24 mouse cellular contexts compared by ENCODE assay signal in the genomic region with DNA sequence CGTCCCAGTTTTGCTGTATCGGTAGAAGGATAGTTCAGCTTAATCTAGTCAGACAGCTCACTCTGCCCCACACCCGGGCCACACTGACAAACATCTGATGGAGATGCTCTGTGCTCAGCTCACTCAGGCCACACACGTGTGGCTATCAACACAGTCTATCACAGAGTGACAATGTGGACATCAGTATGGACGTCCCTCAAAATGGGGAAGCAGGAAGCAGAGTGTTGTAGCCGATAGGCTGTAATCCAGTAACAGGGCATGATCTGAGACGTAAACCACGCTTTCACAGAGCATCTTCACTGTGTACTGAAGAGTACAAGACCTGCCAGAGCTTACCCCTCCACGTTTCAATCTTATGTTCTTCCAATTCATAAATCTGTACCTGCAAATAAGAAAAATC. TPM values are rescaled to one million over a fixed set of nuclear protein-coding genes. Genes with fewer than 3 reads are reported as not detected.
DNase-seq lines count a peak whose midpoint lies in the region; ATAC-seq and TF ChIP-seq lines count a peak whose summit lies in the region.
"Had no signal": no experiment of that assay in that cellular context is flagged by ENCODE, and none has a peak within 500 bp of the region (broad histone marks: within the 10 kb centered on the region; RNA-seq: fewer than 3 reads in every experiment).

No protein-coding gene starts in this region.

- ATAC-seq in granulocyte monocyte progenitor cell, adult 5-6 weeks (replicated peaks; ENCODE audit: poor library complexity, severe bottlenecking) = peak; percentile 25; the same call in 1 of the 2 replicates
- 0 out of 2 replicates have a peak, but pooled peaks have one; percentile 10 for ATAC-seq in megakaryocyte-erythroid progenitor cell, adult 5-6 weeks (replicated peaks; ENCODE audit: low FRiP score, low TSS enrichment, poor library complexity, severe bottlenecking)
- no peak for ATAC-seq in forebrain, embryonic 12.5 days (ENCODE audit: low FRiP score)
- ATAC-seq: activated CD4-positive, CD25-positive, alpha-beta regulatory T cell, adult 4 months; CD4-positive, CD25-positive, alpha-beta regulatory T cell, adult 4 months; Patski had no signal

- peak; percentile 75 to 76 for TF ChIP-seq EP300 in MEL (IDR thresholded peaks at IDR 0.05; ENCODE audit: low read depth in 1 of 2, low read length in 2 of 2)

- TF ChIP-seq POLR2A in MEL (IDR thresholded peaks at IDR 0.05; ENCODE audit: control insufficient read depth in 1 of 2, insufficient read depth in 1 of 2, low read depth in 1 of 2, low read length in 2 of 2, poor library complexity in 1 of 2) = no peak

- no peak overlapping the region for H3K4me2 ChIP-seq in forebrain, embryonic 12.5 days

- H3K27ac ChIP-seq in MEL (ENCODE audit: control insufficient read depth, low read depth, low read length) = no peak overlapping the region
- H3K27ac ChIP-seq in forebrain, embryonic 12.5 days = no peak overlapping the region

- H3K4me3 ChIP-seq in MEL (ENCODE audit: control insufficient read depth in 1 of 2, insufficient read depth in 1 of 2, low read depth in 2 of 2, low read length in 2 of 2) = no peak overlapping the region
- H3K4me3 ChIP-seq in forebrain, embryonic 12.5 days (replicated peaks) = no peak overlapping the region

- H3K9me3 ChIP-seq in MEL (replicated peaks; ENCODE audit: insufficient read depth, low read length) = no peaks in the 10 kb centered on the region
- no peaks in the 10 kb centered on the region for H3K9me3 ChIP-seq in forebrain, embryonic 12.5 days
- H3K9me3 ChIP-seq: G1E had no signal

- 94% methylated on average over 9 of the region's 9 CpGs for WGBS in forebrain, embryonic 12.5 days

- no peak for TF ChIP-seq RAD21 in MEL (IDR thresholded peaks at IDR 0.05; ENCODE audit: low read depth, low read length)

- H3K36me3 ChIP-seq in MEL (ENCODE audit: control insufficient read depth in 1 of 2, insufficient read depth in 2 of 2, low read length in 2 of 2) = peaks cover 0 to 9% of the 10 kb centered on the region in 2 experiments; a peak in 2 of 4 replicates
- peaks cover 53% of the 10 kb centered on the region for H3K36me3 ChIP-seq in forebrain, embryonic 12.5 days (replicated peaks)
- H3K36me3 ChIP-seq: G1E had no signal

- no peak for TF ChIP-seq CTCF in MEL (IDR thresholded peaks at IDR 0.05 in 2 of 3, conservative IDR thresholded peaks at IDR 0.05 in 1 of 3; ENCODE audit: control insufficient read depth in 1 of 3, insufficient read depth in 1 of 3, low read depth in 2 of 3, low read length in 3 of 3, poor library complexity in 1 of 3, severe bottlenecking in 1 of 3)

- H3K9ac ChIP-seq in MEL (ENCODE audit: control insufficient read depth, low read depth, low read length, poor library complexity, severe bottlenecking) = no peak overlapping the region
- H3K9ac ChIP-seq in forebrain, embryonic 12.5 days = no peak overlapping the region

- DNase-seq in MEL (ENCODE audit: low read depth, low spot score) = peak; percentile 72
- peak; percentile 91 for DNase-seq in MEL-GATA-1-ER (ENCODE audit: extremely low read depth, low read depth)
- no peak for DNase-seq in heart, adult 11 months
- no peak for DNase-seq in right cerebral cortex, postnatal 36 days (ENCODE audit: low spot score in 2 of 2)
- DNase-seq in kidney, postnatal 14 days = no peak
- DNase-seq: adrenal gland, adult 2 months; adrenal gland, adult 8-10 months; adrenal gland, postnatal 10 days; adrenal gland, postnatal 14 days; adrenal gland, postnatal 25 days; adrenal gland, postnatal 36 days; B cell, adult 2 months; cerebellum, adult 11 months; cerebellum, adult 11-12 months; cerebellum, adult 18-20 months; cerebellum, adult 2 months had no signal

- H3K27me3 ChIP-seq in MEL (ENCODE audit: control insufficient read depth in 1 of 2, insufficient read depth in 2 of 2, low read length in 2 of 2) = no peaks in the 10 kb centered on the region
- no peaks in the 10 kb centered on the region for H3K27me3 ChIP-seq in forebrain, embryonic 12.5 days
- H3K27me3 ChIP-seq: CH12.LX, Patski had no signal

- H3K79me2 ChIP-seq in MEL (ENCODE audit: control insufficient read depth, insufficient read depth, low read length, poor library complexity) = no peaks in the 10 kb centered on the region

- peaks cover 0 to 4% of the 10 kb centered on the region in 2 experiments; a peak in 1 of 4 replicates for H3K4me1 ChIP-seq in MEL (ENCODE audit: control insufficient read depth in 1 of 2, insufficient read depth in 2 of 2, low read length in 2 of 2)
- no peaks in the 10 kb centered on the region for H3K4me1 ChIP-seq in forebrain, embryonic 12.5 days

TF ChIP-seq in MEL, 35 proteins besides CTCF, POLR2A, EP300 and RAD21:
- TF ChIP-seq GABPA (IDR thresholded peaks at IDR 0.05; ENCODE audit: low read depth, low read length) (no peak), ETS1 (IDR thresholded peaks at IDR 0.05; ENCODE audit: low read depth, low read length) (no peak), MAZ (IDR thresholded peaks at IDR 0.05; ENCODE audit: low read depth, low read length) (no peak), RCOR1 (IDR thresholded peaks at IDR 0.05; ENCODE audit: low read depth, low read length) (no peak), ELF1 (IDR thresholded peaks at IDR 0.05; ENCODE audit: low read depth, low read length) (no peak), MXI1 (IDR thresholded peaks at IDR 0.05; ENCODE audit: low read depth, low read length) (no peak; the same call in 1 of the 2 replicates), TBP (IDR thresholded peaks at IDR 0.05; ENCODE audit: low read depth, low read length) (no peak), JUND (IDR thresholded peaks at IDR 0.05; ENCODE audit: low read depth, low read length) (no peak), ZMIZ1 (IDR thresholded peaks at IDR 0.05; ENCODE audit: low read depth, low read length) (no peak), SMC3 (IDR thresholded peaks at IDR 0.05; ENCODE audit: low read depth, low read length) (no peak), TAL1 (IDR thresholded peaks at IDR 0.05; ENCODE audit: low read length) (peak; percentile 60), ZNF384 (IDR thresholded peaks at IDR 0.05; ENCODE audit: low read depth, low read length) (no peak), ZKSCAN1 (IDR thresholded peaks at IDR 0.05; ENCODE audit: low read depth, low read length) (no peak), E2F4 (IDR thresholded peaks at IDR 0.05; ENCODE audit: borderline replicate concordance, low read depth, low read length) (no peak), MAX (IDR thresholded peaks at IDR 0.05; ENCODE audit: low read length) (peak; percentile 62), NRF1 (IDR thresholded peaks at IDR 0.05; ENCODE audit: insufficient read depth, low read depth, low read length, poor library complexity, severe bottlenecking) (no peak), GATA1 (IDR thresholded peaks at IDR 0.05; ENCODE audit: low read depth, low read length) (peak; percentile 68), MAFK (IDR thresholded peaks at IDR 0.05; ENCODE audit: borderline replicate concordance, low read depth, low read length) (no peak), USF2 (IDR thresholded peaks at IDR 0.05; ENCODE audit: borderline replicate concordance in 1 of 2, insufficient read depth in 1 of 2, low read depth in 1 of 2, low read length in 2 of 2) (no peak), NELFE (IDR thresholded peaks at IDR 0.05; ENCODE audit: low read depth, low read length) (no peak), CHD2 (IDR thresholded peaks at IDR 0.05; ENCODE audit: low read length) (no peak), SIN3A (IDR thresholded peaks at IDR 0.05; ENCODE audit: low read length) (peak; percentile 50; the same call in 1 of the 2 replicates), MYB (IDR thresholded peaks at IDR 0.05; ENCODE audit: low read depth, low read length) (no peak), POLR2AphosphoS5 (IDR thresholded peaks at IDR 0.05; ENCODE audit: borderline replicate concordance, low read depth, low read length) (no peak), BHLHE40 (IDR thresholded peaks at IDR 0.05; ENCODE audit: borderline replicate concordance, low read depth, low read length) (peak; percentile 42; the same call in 1 of the 2 replicates), POLR2AphosphoS2 (IDR thresholded peaks at IDR 0.05; ENCODE audit: low read length) (no peak), TCF12 (IDR thresholded peaks at IDR 0.05; ENCODE audit: low read depth, low read length) (peak; percentile 59), UBTF (IDR thresholded peaks at IDR 0.05; ENCODE audit: borderline replicate concordance, insufficient read depth, low read depth, low read length) (no peak), MEF2A (IDR thresholded peaks at IDR 0.05; ENCODE audit: extremely low read depth, insufficient replicate concordance, low read depth, low read length, poor library complexity, severe bottlenecking) (no peak), MYC (IDR thresholded peaks at IDR 0.05; ENCODE audit: low read depth, low read length) (peak; percentile 63; the same call in 1 of the 2 replicates), KAT2A (conservative IDR thresholded peaks at IDR 0.05; ENCODE audit: low read depth, low read length) (no peak), USF1 (IDR thresholded peaks at IDR 0.05; ENCODE audit: low read depth, low read length) (no peak), CHD1 (IDR thresholded peaks at IDR 0.05; ENCODE audit: low read depth, low read length) (no peak), ZC3H11A (IDR thresholded peaks at IDR 0.05; ENCODE audit: low read depth, low read length) (no peak), HCFC1 (IDR thresholded peaks at IDR 0.05; ENCODE audit: low read depth, low read length) (no peak)

RNA-seq across cellular contexts. Expression of gene Rheb, which starts 34.2 kb away (rescaled TPM):
- 61.3 and 67.7 TPM in 2 replicates for total RNA-seq in MEL (2012; rRNA removed)
- polyA plus RNA-seq in MEL (2012; ENCODE audit: insufficient read depth in 1 of 2, insufficient read length in 2 of 2, low read depth in 1 of 2, low replicate concordance in 2 of 2, missing spikeins in 1 of 2) = 100 to 1,000 TPM; 114 to 731 TPM
- total RNA-seq in granulocyte monocyte progenitor cell, adult 5-6 weeks (2014; fragmentation: Nextera tagmentation) = 71.9 and 104 TPM in 2 replicates
- total RNA-seq in granulocyte monocyte progenitor cell, adult 5-6 weeks (2017) = 67.8 and 78.2 TPM in 2 replicates
- 71.1 and 91.4 TPM in 2 replicates for total RNA-seq in megakaryocyte-erythroid progenitor cell, adult 5-6 weeks (2014; fragmentation: Nextera tagmentation)
- total RNA-seq in megakaryocyte-erythroid progenitor cell, adult 5-6 weeks (2017) = 42.6 and 55.6 TPM in 2 replicates
- 188 and 201 TPM in 2 replicates for polyA plus RNA-seq in forebrain, embryonic 12.5 days (2016; fragmentation: Nextera tagmentation; extraction: Ambion mirVana)

Comparison
In these comparisons a context has a peak if more than half of its experiments do, and no peak if none do; other contexts are left out.
1. DNase-seq: peak in MEL (single experiment) and MEL-GATA-1-ER (single experiment); none in heart, adult 11 months (single experiment), right cerebral cortex, postnatal 36 days (0 of 2) and kidney, postnatal 14 days (single experiment).